Mouse (Mus musculus) embryonic facial prominence, embryonic 10.5 days (tissue): ENCODE data around the gene Oprm1. TPM values are rescaled to one million over a fixed set of nuclear protein-coding genes. Genes with fewer than 3 reads are reported as not detected.

Experiments
- DNase-seq: peaks from one replicate; pipeline ENCODE4 v3.0.0-alpha.2; 2017; ENCODE audit warnings: low spot score
- H3K27ac ChIP-seq: fragments of 300-500 bp; sonication (generic); replicated peaks from 2 replicates; pipeline ENCODE4 v1.5.1; 2016; ENCODE audit warnings: mild to moderate bottlenecking
- H3K27me3 ChIP-seq: fragments of 300-500 bp; sonication (generic); replicated peaks from 2 replicates; pipeline ENCODE4 v1.6.1; 2016; ENCODE audit warnings: low read depth, mild to moderate bottlenecking; ENCODE audit not compliant: poor library complexity, severe bottlenecking
- H3K36me3 ChIP-seq: fragments of 300-500 bp; sonication (generic); replicated peaks from 2 replicates; pipeline ENCODE4 v1.6.1; 2016; ENCODE audit warnings: mild to moderate bottlenecking, moderate library complexity
- H3K4me1 ChIP-seq: fragments of 300-500 bp; sonication (generic); 2 replicates; pipeline ENCODE4 v1.6.1; 2016
- H3K4me3 ChIP-seq: fragments of 300-500 bp; sonication (generic); 2 replicates; pipeline ENCODE4 v1.5.1; 2016; ENCODE audit warnings: mild to moderate bottlenecking, moderate library complexity
- H3K9me3 ChIP-seq: fragments of 300-500 bp; sonication (generic); 2 replicates; pipeline ENCODE4 v1.6.1; 2016; ENCODE audit warnings: mild to moderate bottlenecking
- WGBS: fragments of 180-500 bp; shearing (Covaris S2); methylation state at CpG from one replicate; pipeline ENCODE4 v1.1.7; 2016; 5-methylcytosine and 5-hydroxymethylcytosine counted together
- polyA plus RNA-seq: library from polyadenylated mRNA; unstranded; fragments of >200 nt; fragmentation: Nextera tagmentation; extraction: Ambion mirVana; gene quantifications from 2 replicates; pipeline ENCODE4 v1.2.1, GENCODE M21; 2016

Oprm1 gene
- polyA plus RNA-seq, 1 experiment from 2014 or later: not detected

DNA sequence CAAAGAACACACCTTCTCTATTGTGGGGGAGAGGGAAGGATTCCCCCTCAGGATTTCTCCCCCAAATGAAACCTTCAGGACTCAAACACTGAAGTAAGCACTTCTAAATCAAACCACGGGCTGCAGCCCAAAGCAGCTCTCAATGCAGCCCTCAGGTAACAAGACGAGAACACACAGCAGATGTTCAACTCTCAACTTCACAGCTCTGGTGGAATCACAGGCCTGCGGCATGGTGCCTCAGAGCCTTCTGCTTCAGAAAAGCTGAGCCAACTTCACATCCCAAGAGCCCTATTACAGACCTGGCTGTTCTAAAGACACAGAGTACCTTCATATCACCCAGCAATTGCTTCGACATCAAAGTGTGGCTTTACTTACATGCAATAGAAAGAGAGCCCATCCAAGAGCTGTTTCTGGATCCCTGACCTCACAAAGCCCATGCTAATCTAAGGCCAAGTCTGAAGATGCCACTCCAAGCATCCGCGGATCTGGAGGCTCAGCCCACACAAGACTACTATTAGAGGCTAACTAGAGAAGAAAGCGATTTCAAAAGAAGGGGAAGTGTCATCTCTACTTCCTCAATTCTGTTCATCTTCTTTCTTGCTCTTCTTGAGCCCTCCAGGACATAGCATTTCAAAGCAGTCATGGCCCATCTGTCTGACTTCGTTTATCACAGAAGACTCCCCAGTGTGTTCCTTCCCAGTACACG, 305.6 kb downstream of the Oprm1 start:
- no peak for DNase-seq
- no peaks in the 10 kb centered on the region for H3K4me1 ChIP-seq
- H3K4me3 ChIP-seq: no peak overlapping the region
- H3K27ac ChIP-seq: no peak overlapping the region
- no peaks in the 10 kb centered on the region for H3K27me3 ChIP-seq
- H3K36me3 ChIP-seq: no peaks in the 10 kb centered on the region
- WGBS: 88% methylated on average over 9 of the region's 9 CpGs
- no peaks in the 10 kb centered on the region for H3K9me3 ChIP-seq

DNA sequence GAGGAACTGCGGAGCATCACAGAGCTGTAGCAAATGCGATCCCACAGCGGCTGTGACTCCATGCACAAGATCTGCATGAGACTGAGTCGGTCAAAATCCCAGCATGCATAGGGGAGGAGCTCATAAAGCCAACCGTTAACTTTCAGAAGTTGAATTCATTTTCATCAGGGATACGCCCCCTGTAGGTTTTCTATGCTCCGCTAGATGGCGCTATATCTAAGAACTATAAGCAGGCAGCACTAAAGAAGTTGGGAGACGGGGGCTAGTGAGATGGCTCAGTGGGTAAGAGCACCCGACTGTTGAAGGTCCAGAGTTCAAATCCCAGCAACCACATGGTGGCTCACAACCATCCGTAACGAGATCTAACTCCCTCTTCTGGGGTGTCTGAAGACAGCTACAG, 310.3 kb downstream of the Oprm1 start:
- 68% methylated on average over 12 of the region's 12 CpGs for WGBS
- no peak for DNase-seq
- no peaks in the 10 kb centered on the region for H3K4me1 ChIP-seq
- H3K27ac ChIP-seq: no peak overlapping the region
- H3K27me3 ChIP-seq: no peaks in the 10 kb centered on the region
- H3K36me3 ChIP-seq: no peaks in the 10 kb centered on the region
- H3K9me3 ChIP-seq: no peaks in the 10 kb centered on the region
- H3K4me3 ChIP-seq: no peak overlapping the region

DNA sequence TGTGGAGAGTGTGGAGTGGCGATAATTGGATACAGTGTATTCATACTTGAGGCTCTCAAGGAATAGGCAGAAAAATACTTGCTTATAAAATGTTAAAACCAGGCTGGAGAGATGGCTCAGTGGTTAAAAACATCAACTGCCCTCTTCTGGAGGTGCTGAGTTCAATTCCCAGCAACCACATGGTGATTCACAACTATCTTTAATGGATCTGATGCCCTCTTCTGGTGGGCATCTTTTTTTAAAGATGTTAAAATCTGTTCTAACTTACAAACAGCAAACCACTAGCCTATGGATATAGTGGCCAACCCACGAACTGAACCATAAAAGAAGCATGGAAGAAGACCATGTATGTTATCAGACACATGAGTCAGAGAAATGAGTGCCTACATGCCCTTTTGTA, 310.8 kb downstream of the Oprm1 start:
- 89% methylated on average over 2 of the region's 2 CpGs for WGBS
- no peaks in the 10 kb centered on the region for H3K36me3 ChIP-seq
- no peaks in the 10 kb centered on the region for H3K4me1 ChIP-seq
- H3K9me3 ChIP-seq: no peaks in the 10 kb centered on the region
- DNase-seq: no peak
- H3K27me3 ChIP-seq: no peaks in the 10 kb centered on the region
- H3K27ac ChIP-seq: no peak overlapping the region
- no peak overlapping the region for H3K4me3 ChIP-seq

DNA sequence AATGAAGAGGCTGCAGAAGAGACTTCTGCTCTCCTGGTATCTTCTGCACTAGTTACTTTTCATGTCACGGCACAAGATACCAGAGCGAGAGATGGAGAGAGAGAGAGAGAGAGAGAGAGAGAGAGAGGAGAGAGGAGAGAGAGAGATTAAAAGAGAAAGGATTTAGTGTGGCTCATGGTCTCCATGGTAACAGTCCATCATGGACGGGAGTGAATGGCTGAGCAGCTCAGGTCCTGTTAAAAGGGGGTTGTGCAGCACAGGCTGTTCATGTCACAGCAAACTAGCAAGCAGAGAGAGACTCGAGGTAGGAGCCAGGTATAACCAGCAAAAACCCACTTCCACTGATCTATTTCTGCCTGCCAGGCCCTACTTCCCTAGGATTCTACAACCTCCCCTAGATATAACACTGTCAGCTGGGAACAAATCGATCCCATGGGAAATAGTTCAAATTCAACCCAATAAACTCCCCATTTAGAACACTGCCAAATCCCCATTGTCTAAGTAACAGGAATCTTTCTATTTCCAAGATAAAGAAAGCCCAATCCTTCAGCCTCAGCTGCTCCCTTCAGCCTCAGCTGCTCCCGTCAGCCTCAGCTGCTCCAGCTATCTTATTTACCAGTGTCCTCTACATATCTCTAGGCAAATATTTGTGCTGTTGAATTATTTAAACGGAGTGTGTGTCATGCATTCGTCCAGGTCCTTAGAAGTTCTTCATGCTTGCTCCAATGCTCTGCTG, 312.0 kb downstream of the Oprm1 start:
- DNase-seq: no peak

DNA sequence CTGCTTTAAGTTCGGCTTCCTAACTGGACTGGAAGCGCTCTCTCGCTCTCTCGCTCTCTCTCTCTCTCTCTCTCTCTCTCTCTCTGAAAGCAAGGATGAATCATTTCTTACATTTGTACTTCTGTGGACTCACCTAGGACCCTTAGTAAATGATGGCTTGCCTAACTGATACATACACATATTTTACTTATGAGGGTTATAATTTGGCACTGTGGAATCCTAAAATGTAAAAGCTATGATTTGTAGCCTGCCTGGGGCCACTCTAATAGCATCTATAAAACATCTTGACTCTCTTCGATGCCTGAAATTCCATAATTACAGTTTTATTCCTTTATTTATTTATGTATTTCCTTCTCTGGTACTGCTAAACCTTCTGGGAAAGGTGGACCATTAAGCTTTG, 312.6 kb downstream of the Oprm1 start:
- no peak overlapping the region for H3K4me3 ChIP-seq
- DNase-seq: no peak
- no peaks in the 10 kb centered on the region for H3K4me1 ChIP-seq
- H3K27me3 ChIP-seq: no peaks in the 10 kb centered on the region
- WGBS: 92% methylated on average over 5 of the region's 5 CpGs
- H3K36me3 ChIP-seq: no peaks in the 10 kb centered on the region
- no peaks in the 10 kb centered on the region for H3K9me3 ChIP-seq
- no peak overlapping the region for H3K27ac ChIP-seq

More for the DNA sequence above, 312.0 kb downstream of the Oprm1 start:
- H3K36me3 ChIP-seq: no peaks in the 10 kb centered on the region
- WGBS: 74% methylated on average over 8 of the region's 8 CpGs
- no peaks in the 10 kb centered on the region for H3K27me3 ChIP-seq
- H3K4me1 ChIP-seq: no peaks in the 10 kb centered on the region
- no peaks in the 10 kb centered on the region for H3K9me3 ChIP-seq
- H3K4me3 ChIP-seq: no peak overlapping the region
- H3K27ac ChIP-seq: no peak overlapping the region

DNA sequence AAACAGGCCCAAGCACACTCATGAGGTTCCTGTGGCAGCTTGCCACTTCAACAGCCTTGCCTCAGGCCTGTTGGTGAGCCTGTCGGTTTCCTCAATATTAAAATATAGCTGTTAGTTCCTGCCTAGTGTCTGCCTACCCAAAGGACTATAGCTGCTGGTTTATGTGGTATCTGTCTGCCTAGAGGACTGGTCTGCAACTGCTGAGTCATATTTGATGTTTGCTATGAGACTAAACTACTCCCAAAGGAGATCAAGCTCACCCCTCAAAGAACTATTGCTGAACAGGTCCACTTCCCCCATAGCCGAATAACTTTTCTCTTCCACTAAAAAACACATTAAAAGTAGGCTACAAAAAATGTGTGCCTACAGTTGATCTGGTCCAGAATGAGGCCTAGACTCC, 315.9 kb downstream of the Oprm1 start:
- H3K27me3 ChIP-seq: no peaks in the 10 kb centered on the region
- no peak for DNase-seq
- WGBS: 87% methylated on average over 2 of the region's 2 CpGs

DNA sequence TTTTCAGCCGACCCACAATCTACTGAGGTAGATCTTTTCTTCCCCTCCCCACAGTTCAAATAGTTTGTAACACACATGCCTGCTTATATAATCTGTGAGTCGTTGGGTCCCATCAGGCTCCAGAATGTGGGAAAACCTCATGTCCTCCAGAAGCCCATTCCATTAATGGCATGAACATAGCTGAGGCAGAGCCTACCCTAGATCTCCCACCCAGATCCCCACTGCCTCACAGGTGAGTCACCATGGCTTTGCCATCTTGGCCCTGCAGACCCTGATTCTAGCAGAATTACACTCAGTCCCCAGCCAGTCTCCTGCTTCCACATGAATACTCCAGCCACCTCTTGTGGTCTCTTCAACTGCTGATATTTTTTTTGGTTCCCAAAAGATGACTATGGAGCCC, 317.4 kb downstream of the Oprm1 start:
- no peak overlapping the region for H3K27ac ChIP-seq
- H3K36me3 ChIP-seq: no peaks in the 10 kb centered on the region
- H3K27me3 ChIP-seq: no peaks in the 10 kb centered on the region
- no peak for DNase-seq
- no peak overlapping the region for H3K4me3 ChIP-seq
- no peaks in the 10 kb centered on the region for H3K9me3 ChIP-seq
- WGBS: 89% methylated on average over 2 of the region's 2 CpGs
- H3K4me1 ChIP-seq: peaks cover 14% of the 10 kb centered on the region

More for the DNA sequence above, 315.9 kb downstream of the Oprm1 start:
- H3K4me3 ChIP-seq: no peak overlapping the region
- H3K9me3 ChIP-seq: no peaks in the 10 kb centered on the region
- peaks cover 14% of the 10 kb centered on the region for H3K4me1 ChIP-seq
- no peak overlapping the region for H3K27ac ChIP-seq
- no peaks in the 10 kb centered on the region for H3K36me3 ChIP-seq

DNA sequence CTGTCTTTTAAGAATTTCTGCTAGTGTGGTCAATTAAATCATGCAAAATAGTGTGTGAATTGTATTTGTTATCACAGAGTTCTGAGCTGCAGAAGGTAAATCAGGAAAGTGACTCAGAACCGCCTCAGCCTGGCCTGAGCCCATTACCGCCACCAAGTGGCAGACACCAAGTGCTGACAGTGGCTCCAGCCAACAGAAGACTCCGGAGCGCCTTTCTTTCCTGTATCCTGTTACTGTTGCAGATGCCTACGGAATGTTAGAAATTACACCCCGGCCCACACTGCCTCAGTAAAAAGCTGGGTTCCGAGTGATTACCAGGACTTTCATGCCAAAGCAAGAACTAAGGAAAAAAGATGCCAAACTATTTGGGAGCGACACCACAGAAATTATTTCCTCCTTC, 317.9 kb downstream of the Oprm1 start:
- DNase-seq: peak; percentile 80
- H3K9me3 ChIP-seq: no peaks in the 10 kb centered on the region
- H3K27me3 ChIP-seq: no peaks in the 10 kb centered on the region
- H3K4me3 ChIP-seq: peak overlapping the region; percentile 21; the same call in 1 of the 2 replicates
- H3K4me1 ChIP-seq: peaks cover 14% of the 10 kb centered on the region
- 16% methylated on average over 8 of the region's 8 CpGs for WGBS
- H3K27ac ChIP-seq: peak overlapping the region; percentile 80
- no peaks in the 10 kb centered on the region for H3K36me3 ChIP-seq

DNA sequence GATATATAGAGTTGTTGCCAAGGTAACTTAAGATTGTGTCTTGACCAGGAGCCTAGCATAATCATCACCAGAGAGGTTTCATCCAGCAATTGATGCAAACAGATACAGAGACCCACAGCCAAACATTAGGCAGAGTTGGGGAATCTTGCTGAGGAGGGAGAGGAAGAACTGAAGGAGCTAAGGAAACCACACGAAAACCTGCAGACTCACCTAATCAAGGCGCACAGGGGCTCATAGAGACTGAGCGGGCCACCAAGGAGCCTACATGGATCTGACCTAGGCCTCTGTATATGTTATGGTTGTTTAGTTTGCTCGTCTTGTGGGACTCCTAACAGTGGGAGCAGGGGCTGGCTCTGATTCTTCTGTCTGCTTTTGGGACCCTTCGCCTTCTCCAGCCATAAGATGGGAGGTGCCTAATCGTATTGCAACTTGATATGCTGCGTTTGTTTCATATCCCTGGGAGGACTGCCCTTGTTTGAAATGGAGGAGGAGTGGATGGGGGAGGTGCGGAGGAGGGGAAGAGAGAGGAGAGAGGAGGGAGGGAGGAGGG, 318.4 kb downstream of the Oprm1 start:
- no peaks in the 10 kb centered on the region for H3K27me3 ChIP-seq
- DNase-seq: peak; percentile 45
- H3K36me3 ChIP-seq: no peaks in the 10 kb centered on the region
- WGBS: 55% methylated on average over 7 of the region's 8 CpGs
- H3K4me3 ChIP-seq: peak overlapping the region; percentile 21; the same call in 1 of the 2 replicates
- peaks cover 14% of the 10 kb centered on the region for H3K4me1 ChIP-seq
- peak overlapping the region; percentile 80 for H3K27ac ChIP-seq
- no peaks in the 10 kb centered on the region for H3K9me3 ChIP-seq

DNA sequence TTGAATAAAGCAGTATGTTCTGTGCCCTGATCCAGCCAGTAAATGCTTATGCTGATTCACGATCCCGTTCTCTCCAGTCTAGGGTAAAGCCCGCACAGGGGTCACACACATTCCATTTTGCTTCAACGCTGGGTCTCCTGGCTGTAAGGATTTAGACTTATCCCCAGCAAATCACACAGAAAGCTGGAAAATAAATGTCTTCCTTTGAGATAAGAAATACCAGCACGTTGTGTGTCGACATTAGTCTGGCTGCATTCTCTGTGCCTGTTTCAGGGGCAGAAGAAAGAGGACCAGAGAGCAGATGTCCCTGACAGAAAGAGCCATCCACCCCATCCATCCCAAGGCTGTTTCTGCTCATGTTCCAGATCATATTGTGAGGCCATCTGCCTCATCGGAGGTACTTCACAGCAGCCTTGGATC, 319.1 kb downstream of the Oprm1 start:
- no peak for DNase-seq
- peaks cover 14% of the 10 kb centered on the region for H3K4me1 ChIP-seq
- 83% methylated on average over 7 of the region's 7 CpGs for WGBS
- no peaks in the 10 kb centered on the region for H3K27me3 ChIP-seq
- H3K9me3 ChIP-seq: no peaks in the 10 kb centered on the region
- H3K36me3 ChIP-seq: no peaks in the 10 kb centered on the region
- H3K27ac ChIP-seq: 0 out of 2 replicates have a peak overlapping the region, but pooled peaks have one; percentile 19
- H3K4me3 ChIP-seq: no peak overlapping the region

DNA sequence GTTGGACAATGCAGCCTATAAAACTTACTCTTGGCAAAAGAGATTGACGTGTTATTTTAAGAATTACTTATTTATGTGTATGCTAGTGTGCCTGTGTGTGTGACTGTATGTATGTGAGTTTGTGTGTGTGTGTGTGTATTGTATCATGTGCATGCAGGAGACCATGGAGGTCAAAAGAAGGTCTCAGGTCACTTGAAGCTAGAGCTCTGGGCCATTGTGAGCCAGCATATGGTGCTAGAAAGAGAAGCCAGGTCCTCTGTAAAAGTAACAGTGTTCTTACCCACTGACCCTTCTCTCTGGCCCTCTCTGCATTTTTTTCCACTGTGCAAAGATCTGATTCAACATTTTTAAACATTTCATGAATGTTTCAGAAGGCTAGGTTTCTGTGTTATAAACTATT, 319.7 kb downstream of the Oprm1 start:
- Histone ChIP-seq H3K4me1 (peaks cover 14% of the 10 kb centered on the region), H3K27ac (no peak overlapping the region), H3K9me3 (no peaks in the 10 kb centered on the region), H3K27me3 (no peaks in the 10 kb centered on the region), H3K4me3 (no peak overlapping the region), H3K36me3 (no peaks in the 10 kb centered on the region)
- no peak for DNase-seq
- 96% methylated on average over 1 of the region's 1 CpGs for WGBS
